In the genomic region with DNA sequence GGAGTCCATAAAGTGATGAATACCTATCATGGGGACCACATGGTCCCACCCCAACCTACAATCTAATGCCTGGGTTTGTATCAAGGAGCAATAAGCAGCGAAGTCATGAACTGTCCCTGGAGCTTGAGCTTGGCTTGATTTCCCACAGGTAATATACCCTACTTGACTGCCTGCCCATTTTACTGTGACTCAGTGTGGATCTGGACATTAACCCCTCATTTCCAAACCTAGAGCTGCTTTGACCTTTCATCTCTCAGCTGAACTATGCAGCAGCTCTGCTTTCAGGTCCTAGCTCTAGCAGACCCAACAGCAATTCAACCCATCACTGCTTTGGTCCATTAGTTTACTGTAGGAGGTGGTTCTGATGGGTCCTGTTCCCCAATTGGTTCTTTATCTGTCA, we compare ENCODE assay signal across 19 mouse cellular contexts. TPM values are rescaled to one million over a fixed set of nuclear protein-coding genes. Genes with fewer than 3 reads are reported as not detected.
DNase-seq lines count a peak whose midpoint lies in the region; ATAC-seq lines count a peak whose summit lies in the region.
"Had no signal": no experiment of that assay in that cellular context is flagged by ENCODE, and none has a peak within 500 bp of the region (broad histone marks: within the 10 kb centered on the region; RNA-seq: fewer than 3 reads in every experiment).

No protein-coding gene starts in this region.

- no peak overlapping the region for H3K4me3 ChIP-seq in kidney, embryonic 15.5 days (replicated peaks)
- H3K4me3 ChIP-seq: embryonic facial prominence, embryonic 13.5 days; forebrain, embryonic 12.5 days; heart, embryonic 13.5 days; hindbrain, embryonic 12.5 days had no signal

- H3K27ac ChIP-seq in kidney, embryonic 15.5 days, result no peak overlapping the region
- H3K27ac ChIP-seq: embryonic facial prominence, embryonic 13.5 days; forebrain, embryonic 12.5 days; heart, embryonic 13.5 days; hindbrain, embryonic 12.5 days had no signal

- intact Hi-C loops in left cerebral cortex, postnatal 14 days (cut with DNase I), result loop anchor here (5.0 kb wide), 1 partner anchor 37 kb away; no protein-coding TSS in a partner anchor

- peak; percentile 69 for DNase-seq in kidney, adult 11 months
- peak; percentile 19 for DNase-seq in urinary bladder, postnatal 14 days (ENCODE audit: low spot score)
- no peak for DNase-seq in urinary bladder, postnatal 4 days (ENCODE audit: low spot score in 2 of 2)
- peak; percentile 75 to 76 for DNase-seq in kidney, postnatal 25 days
- DNase-seq in left cerebral cortex, postnatal 14 days (ENCODE audit: low spot score in 2 of 2), result no peak
- DNase-seq: adrenal gland, adult 2 months; adrenal gland, postnatal 25 days; cerebellum, adult 18-20 months; cerebellum, adult 9-11 months; cerebellum, postnatal 36 days; forebrain, postnatal 0 days; gastrocnemius, postnatal 14 days; heart, postnatal 36 days had no signal

- H3K27me3 ChIP-seq in kidney, embryonic 15.5 days, result no peaks in the 10 kb centered on the region
- H3K27me3 ChIP-seq: CH12.LX; embryonic facial prominence, embryonic 13.5 days; forebrain, embryonic 12.5 days; heart, embryonic 13.5 days; hindbrain, embryonic 12.5 days had no signal

- ATAC-seq in kidney, embryonic 15.5 days (replicated peaks; ENCODE audit: low FRiP score), result no peak
- ATAC-seq: forebrain, postnatal 0 days had no signal

- H3K4me1 ChIP-seq in kidney, embryonic 15.5 days, result no peaks in the 10 kb centered on the region
- H3K4me1 ChIP-seq: embryonic facial prominence, embryonic 13.5 days; forebrain, embryonic 12.5 days; heart, embryonic 13.5 days; hindbrain, embryonic 12.5 days had no signal

- H3K9me3 ChIP-seq in kidney, embryonic 15.5 days (replicated peaks), result no peaks in the 10 kb centered on the region
- H3K9me3 ChIP-seq: embryonic facial prominence, embryonic 13.5 days; forebrain, embryonic 12.5 days; heart, embryonic 13.5 days; hindbrain, embryonic 12.5 days had no signal

- WGBS in kidney, embryonic 15.5 days, result 83% methylated on average over 1 of the region's 1 CpGs

- no peaks in the 10 kb centered on the region for H3K36me3 ChIP-seq in kidney, embryonic 15.5 days
- H3K36me3 ChIP-seq: embryonic facial prominence, embryonic 13.5 days; forebrain, embryonic 12.5 days; heart, embryonic 13.5 days; hindbrain, embryonic 12.5 days had no signal

- no peak overlapping the region for H3K4me2 ChIP-seq in kidney, embryonic 15.5 days
- H3K4me2 ChIP-seq: embryonic facial prominence, embryonic 13.5 days; forebrain, embryonic 12.5 days; heart, embryonic 13.5 days; hindbrain, embryonic 12.5 days had no signal

- H3K9ac ChIP-seq in kidney, embryonic 15.5 days, result no peak overlapping the region
- H3K9ac ChIP-seq: embryonic facial prominence, embryonic 13.5 days; forebrain, embryonic 12.5 days; forebrain, postnatal 0 days; heart, embryonic 13.5 days; hindbrain, embryonic 12.5 days had no signal

RNA-seq across cellular contexts. Expression of gene Samd9l, which starts 9.4 kb away (rescaled TPM):
- 8.5 and 9.4 TPM in 2 replicates for polyA plus RNA-seq in kidney, embryonic 15.5 days (2015; fragmentation: Nextera tagmentation; extraction: Ambion mirVana)
- 1 to 10 TPM; 4.9 to 5.4 TPM for total RNA-seq in left cerebral cortex, postnatal 14 days (2021)

Comparison
In these comparisons a context has a peak if more than half of its experiments do, and no peak if none do; other contexts are left out.
1. DNase-seq: peak in kidney, adult 11 months (single experiment), urinary bladder, postnatal 14 days (single experiment) and kidney, postnatal 25 days (2 of 2); none in urinary bladder, postnatal 4 days (0 of 2) and left cerebral cortex, postnatal 14 days (0 of 2).